Mouse (Mus musculus) heart, adult 2 months (tissue): ENCODE measurements at regions not wholly inside any gene's neighbourhood (a gene's known extent, or its start where the extent isn't known, plus 50 kb on each side); places are given as distances from the start of the nearest gene placed in this dataset.

Source experiments
- CTCF ChIP-seq: fragments of 200-600 bp; IDR thresholded peaks from 2 replicates; pipeline ENCODE4 v1.8.1; 2022; ENCODE audit warnings: antibody characterized with exemption, mild to moderate bottlenecking, moderate library complexity
- EP300 ChIP-seq: fragments of 200-500 bp; IDR thresholded peaks from 2 replicates; pipeline ENCODE4 v1.6.1; 2011; ENCODE audit warnings: low read depth, low read length, control low read depth; ENCODE audit not compliant: insufficient read depth

GRCm38 (mm10) chr14:48580396-48580795 is 93.2 kb downstream of the Otx2 start:
- TF ChIP-seq CTCF (no peak), EP300 (no peak)
